Mouse (Mus musculus) liver, embryonic 14.5 days (tissue): ENCODE measurements at regions not wholly inside any gene's neighbourhood (a gene's known extent, or its start where the extent isn't known, plus 50 kb on each side); places are given as distances from the start of the nearest gene placed in this dataset.

Experiments used
- CTCF ChIP-seq: IDR thresholded peaks from 2 replicates; pipeline ENCODE4 v1.5.1; 2016; ENCODE audit warnings: antibody characterized with exemption, low read depth, control low read depth
- EP300 ChIP-seq: IDR thresholded peaks from 2 replicates; pipeline ENCODE4 v1.6.1; 2016; ENCODE audit warnings: antibody characterized with exemption, low read depth

DNA sequence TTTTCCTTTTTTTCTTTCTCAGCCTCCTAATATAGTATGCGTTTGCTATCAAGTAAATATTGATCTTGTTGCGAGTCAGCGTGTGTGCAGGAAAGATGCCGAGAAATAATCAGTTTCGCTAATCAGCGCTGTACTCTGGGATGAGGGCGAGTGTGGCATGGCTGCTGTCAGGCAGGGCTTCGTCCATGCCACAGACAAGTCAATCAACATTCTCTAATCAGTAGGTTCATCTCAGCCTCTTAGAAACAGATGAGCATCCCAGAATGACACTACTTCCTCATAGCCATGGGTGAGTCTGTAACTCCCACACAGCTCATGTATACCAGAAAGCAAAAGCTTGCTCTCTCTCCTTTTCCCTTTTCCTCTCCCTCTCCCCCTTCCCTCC is 199.8 kb downstream of the En1 start:
- TF ChIP-seq CTCF (no peak), EP300 (no peak)
